Mouse (Mus musculus) cerebellum, adult 2 months (tissue): ENCODE results near the gene H2-Oa. TPM values are rescaled to one million over a fixed set of nuclear protein-coding genes. Genes with fewer than 3 reads are reported as not detected.
"Not testable (repeated sequence)": the region's sequence is repeated elsewhere in the genome, so short reads cannot be mapped to it uniquely, and the experiment has no call there.

Experiments
- DNase-seq, 2 experiments: peaks; one replicate each; pipeline ENCODE4 v3.0.0; 2021
- H3K27ac ChIP-seq: fragments of 200-500 bp; 2 replicates; pipeline ENCODE4 v1.5.1; 2012; ENCODE audit warnings: low read length, control low read depth, inconsistent platforms; ENCODE audit not compliant: insufficient read depth
- H3K27me3 ChIP-seq: fragments of 200-500 bp; 2 replicates; pipeline ENCODE4 v1.6.1; 2012; ENCODE audit warnings: inconsistent platforms, mild to moderate bottlenecking, low read length, moderate library complexity; ENCODE audit not compliant: control insufficient read depth, insufficient read depth
- H3K4me1 ChIP-seq: fragments of 200-500 bp; 2 replicates; pipeline ENCODE4 v1.6.1; 2011; ENCODE audit warnings: low read length; ENCODE audit not compliant: control insufficient read depth, insufficient read depth
- H3K4me3 ChIP-seq: fragments of 200-500 bp; replicated peaks from 2 replicates; pipeline ENCODE3; 2011; ENCODE audit warnings: mild to moderate bottlenecking, low read depth, low read length, control low read depth; ENCODE audit not compliant: insufficient read depth
- CTCF ChIP-seq: fragments of 200-500 bp; IDR thresholded peaks from 2 replicates; pipeline ENCODE4 v1.5.1; 2011; ENCODE audit warnings: low read depth, mild to moderate bottlenecking, control low read depth, low read length, moderate library complexity, borderline replicate concordance; ENCODE audit not compliant: insufficient read depth
- POLR2A ChIP-seq: fragments of 200-500 bp; IDR thresholded peaks from 2 replicates; pipeline ENCODE4 v1.6.1; 2011; ENCODE audit warnings: low read length, control low read depth, borderline replicate concordance; ENCODE audit not compliant: insufficient read depth
- WGBS: fragments of 180-500 bp; shearing (Covaris S2); methylation state at CpG from one replicate; pipeline ENCODE4 v1.1.7; 2018; 5-methylcytosine and 5-hydroxymethylcytosine counted together
- polyA plus RNA-seq: library from polyadenylated mRNA; depleted of rRNA; stranded (reverse); fragments of >200 nt; gene quantifications from 2 replicates; pipeline ENCODE4 v1.2.3, GENCODE M21; 2012; rRNA removed

H2-Oa gene
- polyA plus RNA-seq, 1 experiment = 0.34 TPM

GRCm38 (mm10) chr17:34143461-34143860, 51.3 kb downstream of the H2-Oa start:
- WGBS = 64% methylated on average over 5 of the region's 5 CpGs
- Histone ChIP-seq H3K4me3 (no peak overlapping the region), H3K4me1 (no peaks in the 10 kb centered on the region), H3K27me3 (no peaks in the 10 kb centered on the region; the same call in 1 of the 2 replicates), H3K27ac (no peak overlapping the region)
- TF ChIP-seq POLR2A = no peak
- no peak for TF ChIP-seq CTCF
- DNase-seq = no peak

- WGBS = 94% methylated on average over 4 of the region's 4 CpGs
- H3K27ac ChIP-seq, DNase-seq, H3K4me1 ChIP-seq, H3K4me3 ChIP-seq, H3K27me3 ChIP-seq: not testable (repeated sequence)
These were observed 52.1 kb downstream of the H2-Oa start for GRCm38 (mm10) chr17:34144221-34144620.

Other genes starting within 250 kb of the H2-Oa start
- 34.4 and 34.7 TPM in 2 replicates for gene Cd320, start 249.2 kb upstream of the H2-Oa start, polyA plus RNA-seq
- gene Gm7029, start 218.5 kb upstream of the H2-Oa start, polyA plus RNA-seq = not detected in 2 replicates
- gene Kifc1, start 201.7 kb upstream of the H2-Oa start, polyA plus RNA-seq = 2.2 and 2.3 TPM in 2 replicates
- 0.48 and 0.65 TPM in 2 replicates for gene Platr17, start 187.2 kb upstream of the H2-Oa start, polyA plus RNA-seq
- gene Daxx, start 182.9 kb upstream of the H2-Oa start, polyA plus RNA-seq = 28.6 and 30.4 TPM in 2 replicates
- gene Tapbp, start 176.4 kb upstream of the H2-Oa start, polyA plus RNA-seq = 27.7 and 28.5 TPM in 2 replicates
- 30.2 and 33.4 TPM in 2 replicates for gene Zbtb22, start 176.4 kb upstream of the H2-Oa start, polyA plus RNA-seq
- 171 and 183 TPM in 2 replicates for gene Rgl2, start 162.8 kb upstream of the H2-Oa start, polyA plus RNA-seq
- gene Pfdn6, start 152.0 kb upstream of the H2-Oa start, polyA plus RNA-seq = 117 and 135 TPM in 2 replicates
- 13.3 and 14.0 TPM in 2 replicates for gene Wdr46, start 151.7 kb upstream of the H2-Oa start, polyA plus RNA-seq
- 8.4 and 8.6 TPM in 2 replicates for gene B3galt4, start 140.9 kb upstream of the H2-Oa start, polyA plus RNA-seq
- gene Vps52, start 136.5 kb upstream of the H2-Oa start, polyA plus RNA-seq = 73.5 and 77.0 TPM in 2 replicates
- 283 and 320 TPM in 2 replicates for gene Rps18, start 136.3 kb upstream of the H2-Oa start, polyA plus RNA-seq
- 61.9 and 77.5 TPM in 2 replicates for gene H2-K1, start 92.0 kb upstream of the H2-Oa start, polyA plus RNA-seq
- gene Ring1, start 67.7 kb upstream of the H2-Oa start, polyA plus RNA-seq = 66.4 and 74.6 TPM in 2 replicates
- 82.9 and 89.8 TPM in 2 replicates for gene H2-Ke6, start 64.3 kb upstream of the H2-Oa start, polyA plus RNA-seq
- 120 and 123 TPM in 2 replicates for gene Slc39a7, start 60.7 kb upstream of the H2-Oa start, polyA plus RNA-seq
- 78.0 and 83.2 TPM in 2 replicates for gene Rxrb, start 60.5 kb upstream of the H2-Oa start, polyA plus RNA-seq
- gene Col11a2, start 52.9 kb upstream of the H2-Oa start, polyA plus RNA-seq = 12.2 and 15.2 TPM in 2 replicates
- gene H2-DMa, start 27.2 kb downstream of the H2-Oa start, polyA plus RNA-seq = 13.2 and 13.6 TPM in 2 replicates
- gene Brd2, start 30.3 kb downstream of the H2-Oa start, polyA plus RNA-seq = 188 and 209 TPM in 2 replicates
- 0.35 and 0.52 TPM in 2 replicates for gene H2-DMb2, start 51.0 kb downstream of the H2-Oa start, polyA plus RNA-seq
- 1.8 and 3.0 TPM in 2 replicates for gene H2-DMb1, start 60.7 kb downstream of the H2-Oa start, polyA plus RNA-seq
- 2.6 and 2.7 TPM in 2 replicates for gene Tap1, start 95.2 kb downstream of the H2-Oa start, polyA plus RNA-seq
- gene Psmb9, start 95.4 kb downstream of the H2-Oa start, polyA plus RNA-seq = 2.2 and 2.7 TPM in 2 replicates
- 5.8 and 7.3 TPM in 2 replicates for gene Psmb8, start 105.4 kb downstream of the H2-Oa start, polyA plus RNA-seq
- gene Tap2, start 111.2 kb downstream of the H2-Oa start, polyA plus RNA-seq = 9.1 and 10.0 TPM in 2 replicates
- gene H2-Ob, start 146.6 kb downstream of the H2-Oa start, polyA plus RNA-seq = 0.67 and 0.86 TPM in 2 replicates
- 4.0 TPM in 2 replicates for gene H2-Ab1, start 165.3 kb downstream of the H2-Oa start, polyA plus RNA-seq
- gene H2-Aa, start 195.5 kb downstream of the H2-Oa start, polyA plus RNA-seq = 3.0 and 3.1 TPM in 2 replicates
- 2.9 and 3.8 TPM in 2 replicates for gene H2-Eb1, start 213.5 kb downstream of the H2-Oa start, polyA plus RNA-seq
- 0.08 and 0.10 TPM in 2 replicates for gene H2-Eb2, start 233.3 kb downstream of the H2-Oa start, polyA plus RNA-seq